Mouse (Mus musculus): ENCODE results near the gene Mmel1. TPM values are rescaled to one million over a fixed set of nuclear protein-coding genes. Genes with fewer than 3 reads are reported as not detected.

Mmel1 gene
- polyA plus RNA-seq, 1 experiment from 2014 or later, result 0.56 TPM

- Histone ChIP-seq H3K27ac (ENCODE audit: low read depth, low read length) (no peak overlapping the region), H3K9me3 (ENCODE audit: control insufficient read depth, low read length) (no peaks in the 10 kb centered on the region), H3K4me1 (ENCODE audit: control insufficient read depth, insufficient read depth, low read length) (no peaks in the 10 kb centered on the region), H3K4me2 (no peak overlapping the region), H3K27me3 (ENCODE audit: control insufficient read depth, insufficient read depth, low read length) (no peaks in the 10 kb centered on the region), H3K36me3 (ENCODE audit: control insufficient read depth, insufficient read depth, low read length) (no peaks in the 10 kb centered on the region), H3K4me3 (ENCODE audit: low read depth, low read length) (no peak overlapping the region), H3K9ac (ENCODE audit: low read length) (no peak overlapping the region)
- DNase-seq (ENCODE audit: low spot score, missing footprints), result peak; percentile 53
- 84% methylated on average over 5 of the region's 5 CpGs for WGBS
- no peak for ATAC-seq (ENCODE audit: low FRiP score)
Measured at GRCm38 (mm10) chr4:154922931-154923330, 53.5 kb downstream of the Mmel1 start.

DNA sequence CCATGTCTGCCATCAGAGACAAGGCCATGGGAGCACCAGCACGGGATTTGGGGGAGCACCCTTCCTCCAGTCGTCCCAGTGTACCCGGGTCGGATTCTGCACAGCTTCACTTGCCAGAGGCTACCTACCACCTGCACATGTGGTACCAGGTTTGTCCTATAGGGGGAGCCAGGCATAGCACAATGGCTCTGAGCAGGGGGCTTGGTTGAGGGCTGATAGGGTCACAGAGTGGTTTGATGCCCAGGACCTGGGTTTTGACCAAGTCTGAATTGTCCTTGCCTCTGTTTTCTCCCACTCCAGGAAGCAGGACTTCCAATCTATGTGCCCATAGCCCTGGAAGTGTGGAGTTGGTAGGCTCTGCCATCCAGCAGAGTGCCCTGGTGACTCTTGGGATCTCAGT, 56.0 kb downstream of the Mmel1 start:
- no peak overlapping the region for H3K4me3 ChIP-seq (ENCODE audit: low read depth, low read length)
- no peaks in the 10 kb centered on the region for H3K36me3 ChIP-seq (ENCODE audit: control insufficient read depth, insufficient read depth, low read length)
- ATAC-seq (ENCODE audit: low FRiP score), result no peak
- WGBS, result 56% methylated on average over 4 of the region's 4 CpGs
- H3K4me1 ChIP-seq (ENCODE audit: control insufficient read depth, insufficient read depth, low read length), result peaks cover 3% of the 10 kb centered on the region; the same call in 1 of the 2 replicates
- no peak overlapping the region for H3K27ac ChIP-seq (ENCODE audit: low read depth, low read length)
- H3K9ac ChIP-seq (ENCODE audit: low read length), result no peak overlapping the region
- no peaks in the 10 kb centered on the region for H3K27me3 ChIP-seq (ENCODE audit: control insufficient read depth, insufficient read depth, low read length)
- DNase-seq (ENCODE audit: low spot score, missing footprints), result no peak
- H3K9me3 ChIP-seq (ENCODE audit: control insufficient read depth, low read length), result no peaks in the 10 kb centered on the region
- no peak overlapping the region for H3K4me2 ChIP-seq

- peak overlapping the region; percentile 9; the same call in 1 of the 2 replicates for H3K9ac ChIP-seq (ENCODE audit: low read length)
- ATAC-seq (ENCODE audit: low FRiP score), result no peak
- H3K4me2 ChIP-seq, result no peak overlapping the region
- no peaks in the 10 kb centered on the region for H3K27me3 ChIP-seq (ENCODE audit: control insufficient read depth, insufficient read depth, low read length)
- H3K27ac ChIP-seq (ENCODE audit: low read depth, low read length), result no peak overlapping the region
- WGBS, result 65% methylated on average over 9 of the region's 9 CpGs
- no peak overlapping the region for H3K4me3 ChIP-seq (ENCODE audit: low read depth, low read length)
- no peak for DNase-seq (ENCODE audit: low spot score, missing footprints)
- H3K36me3 ChIP-seq (ENCODE audit: control insufficient read depth, insufficient read depth, low read length), result no peaks in the 10 kb centered on the region
- peaks cover 3% of the 10 kb centered on the region; the same call in 1 of the 2 replicates for H3K4me1 ChIP-seq (ENCODE audit: control insufficient read depth, insufficient read depth, low read length)
- H3K9me3 ChIP-seq (ENCODE audit: control insufficient read depth, low read length), result no peaks in the 10 kb centered on the region
Measured at GRCm38 (mm10) chr4:154926969-154927898, 57.8 kb downstream of the Mmel1 start.

DNA sequence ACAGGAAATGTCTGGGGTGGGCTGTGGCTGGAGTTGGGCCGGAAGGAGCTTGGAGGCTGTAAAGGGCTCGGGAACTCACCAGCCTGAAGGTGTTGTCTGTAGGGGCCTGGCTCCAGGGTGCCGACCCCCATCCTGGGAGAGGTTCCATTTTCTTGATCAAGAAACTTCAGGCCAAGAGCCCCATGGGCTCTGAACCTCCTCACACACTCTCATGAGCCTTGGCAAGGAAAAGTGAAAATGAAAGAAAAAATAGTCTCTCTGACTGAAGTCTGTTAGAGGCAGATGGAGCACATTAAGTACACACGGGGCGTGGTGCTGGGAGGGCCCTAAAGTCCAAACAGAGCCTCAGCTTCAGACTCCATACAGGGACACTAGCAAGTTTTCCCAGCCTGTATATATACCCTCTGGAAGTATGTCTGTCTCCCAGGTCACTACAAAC, 58.5 kb downstream of the Mmel1 start:
- Histone ChIP-seq H3K27ac (ENCODE audit: low read depth, low read length) (0 out of 2 replicates have a peak overlapping the region, but pooled peaks have one; percentile 35), H3K27me3 (ENCODE audit: control insufficient read depth, insufficient read depth, low read length) (no peaks in the 10 kb centered on the region), H3K9me3 (ENCODE audit: control insufficient read depth, low read length) (no peaks in the 10 kb centered on the region), H3K4me2 (no peak overlapping the region), H3K9ac (ENCODE audit: low read length) (no peak overlapping the region), H3K4me1 (ENCODE audit: control insufficient read depth, insufficient read depth, low read length) (peaks cover 3% of the 10 kb centered on the region; the same call in 1 of the 2 replicates), H3K4me3 (ENCODE audit: low read depth, low read length) (no peak overlapping the region), H3K36me3 (ENCODE audit: control insufficient read depth, insufficient read depth, low read length) (no peaks in the 10 kb centered on the region)
- 82% methylated on average over 5 of the region's 5 CpGs for WGBS
- ATAC-seq (ENCODE audit: low FRiP score) (no peak), DNase-seq (ENCODE audit: low spot score, missing footprints) (no peak)

- Histone ChIP-seq H3K4me1 (ENCODE audit: control insufficient read depth, insufficient read depth, low read length) (peaks cover 3% of the 10 kb centered on the region; the same call in 1 of the 2 replicates), H3K4me3 (ENCODE audit: low read depth, low read length) (no peak within 1 kb of the TSS), H3K27ac (ENCODE audit: low read depth, low read length) (peak within 1 kb of the TSS; percentile 35; the same call in 1 of the 2 replicates), H3K36me3 (ENCODE audit: control insufficient read depth, insufficient read depth, low read length) (no peaks in the 10 kb centered on the region), H3K4me2 (no peak within 1 kb of the TSS), H3K9me3 (ENCODE audit: control insufficient read depth, low read length) (no peaks in the 10 kb centered on the region), H3K9ac (ENCODE audit: low read length) (no peak within 1 kb of the TSS), H3K27me3 (ENCODE audit: control insufficient read depth, insufficient read depth, low read length) (no peaks in the 10 kb centered on the region)
- 62% methylated on average over 12 of the region's 12 CpGs for WGBS
- ATAC-seq (ENCODE audit: low FRiP score) (peak; percentile 24; the same call in 1 of the 2 replicates), DNase-seq (ENCODE audit: low spot score, missing footprints) (no peak)
Measured at GRCm38 (mm10) chr4:154928395-154929087, 59.2 kb downstream of the Mmel1 start, which contains the start of gene Tnfrsf14. TSS of gene Tnfrsf14 (minus strand) at chr4:154928563.

DNA sequence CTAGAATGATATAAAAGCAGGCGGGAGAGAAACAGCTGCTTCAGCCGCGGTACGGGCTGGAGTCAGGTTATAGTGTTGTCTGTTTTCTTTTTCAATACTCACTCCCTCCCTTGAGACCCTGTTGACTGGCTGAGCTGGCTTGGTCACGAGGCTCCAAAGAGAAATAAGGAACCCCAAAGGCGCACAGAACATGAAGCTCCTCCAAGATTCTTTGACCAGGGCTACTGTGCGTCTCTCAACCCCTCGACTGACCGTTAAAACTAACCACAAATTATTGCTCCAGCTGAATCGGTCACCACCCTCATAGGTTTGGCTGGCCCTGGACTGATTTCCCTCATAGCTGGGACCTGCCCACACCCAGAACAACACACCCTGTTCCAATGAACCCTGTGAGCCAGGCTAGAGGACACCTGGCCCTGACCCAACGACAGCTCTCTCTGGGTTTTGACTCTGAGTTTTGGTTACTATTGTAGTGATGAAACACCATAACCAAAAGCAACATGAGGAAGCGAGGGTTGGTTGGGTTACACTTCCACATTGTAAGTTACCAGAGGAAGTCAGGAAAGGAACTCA, 59.8 kb downstream of the Mmel1 start:
- Histone ChIP-seq H3K4me2 (no peak overlapping the region), H3K27ac (ENCODE audit: low read depth, low read length) (peak overlapping the region; percentile 9; the same call in 1 of the 2 replicates), H3K9me3 (ENCODE audit: control insufficient read depth, low read length) (no peaks in the 10 kb centered on the region), H3K27me3 (ENCODE audit: control insufficient read depth, insufficient read depth, low read length) (no peaks in the 10 kb centered on the region), H3K4me1 (ENCODE audit: control insufficient read depth, insufficient read depth, low read length) (peaks cover 3% of the 10 kb centered on the region; the same call in 1 of the 2 replicates), H3K36me3 (ENCODE audit: control insufficient read depth, insufficient read depth, low read length) (no peaks in the 10 kb centered on the region), H3K9ac (ENCODE audit: low read length) (no peak overlapping the region), H3K4me3 (ENCODE audit: low read depth, low read length) (no peak overlapping the region)
- WGBS, result 89% methylated on average over 12 of the region's 12 CpGs
- ATAC-seq (ENCODE audit: low FRiP score) (no peak), DNase-seq (ENCODE audit: low spot score, missing footprints) (no peak)

DNA sequence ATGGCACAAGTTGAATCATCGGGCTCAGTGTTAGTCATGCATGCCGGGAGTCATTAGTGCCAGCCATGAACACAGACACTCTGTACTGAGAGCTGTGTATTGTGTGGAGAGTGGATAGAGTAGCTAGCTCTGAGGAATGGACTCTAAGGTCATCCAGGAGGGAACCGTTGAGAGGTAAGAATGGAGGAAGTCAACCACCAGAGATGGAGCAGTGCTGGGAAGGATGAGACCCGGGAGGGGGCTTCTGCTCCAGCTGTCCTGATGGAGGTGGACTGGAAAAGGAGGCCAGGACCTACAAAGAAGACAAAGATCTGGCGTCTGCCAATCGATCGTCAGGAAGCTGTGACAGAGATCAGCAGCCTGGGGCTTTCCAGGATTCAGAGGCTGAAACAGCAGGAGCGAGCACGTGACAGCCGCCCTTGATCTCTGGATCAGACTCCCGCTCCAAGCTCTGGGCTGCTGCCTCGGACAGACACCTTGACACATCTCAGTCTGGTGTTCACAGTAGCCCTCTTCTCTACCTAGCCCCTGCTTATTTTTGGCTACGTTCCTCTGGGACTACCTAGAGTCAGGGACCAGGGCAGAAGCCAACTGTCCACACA, 64.0 kb downstream of the Mmel1 start:
- peak; percentile 73 for DNase-seq (ENCODE audit: low spot score, missing footprints)
- Histone ChIP-seq H3K4me2 (no peak overlapping the region), H3K9me3 (ENCODE audit: control insufficient read depth, low read length) (no peaks in the 10 kb centered on the region), H3K27me3 (ENCODE audit: control insufficient read depth, insufficient read depth, low read length) (no peaks in the 10 kb centered on the region), H3K27ac (ENCODE audit: low read depth, low read length) (no peak overlapping the region), H3K4me3 (ENCODE audit: low read depth, low read length) (no peak overlapping the region), H3K9ac (ENCODE audit: low read length) (no peak overlapping the region), H3K36me3 (ENCODE audit: control insufficient read depth, insufficient read depth, low read length) (no peaks in the 10 kb centered on the region), H3K4me1 (ENCODE audit: control insufficient read depth, insufficient read depth, low read length) (peaks cover 6% of the 10 kb centered on the region)
- ATAC-seq (ENCODE audit: low FRiP score), result no peak
- 61% methylated on average over 13 of the region's 13 CpGs for WGBS

DNA sequence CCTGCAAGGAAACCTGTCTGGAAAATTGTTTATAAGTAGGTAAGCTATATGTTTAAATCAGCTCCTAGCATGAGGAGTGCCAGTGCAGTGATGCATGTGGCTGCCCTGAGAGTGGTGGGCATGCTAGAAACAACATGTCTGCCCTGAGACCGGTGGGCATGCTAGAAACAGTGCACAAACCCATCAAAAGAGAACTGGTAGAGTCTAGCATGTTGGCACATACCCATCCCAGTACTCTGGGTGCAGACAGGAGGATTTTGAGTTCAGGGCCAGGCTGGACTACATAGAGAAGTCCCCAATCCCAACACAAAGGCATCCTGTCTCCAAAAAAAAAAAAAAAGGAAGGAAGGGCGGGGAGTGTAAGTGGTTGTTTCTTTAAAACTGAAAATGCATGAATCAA, 65.4 kb downstream of the Mmel1 start:
- H3K27me3 ChIP-seq (ENCODE audit: control insufficient read depth, insufficient read depth, low read length), result no peaks in the 10 kb centered on the region
- WGBS, result 89% methylated on average over 2 of the region's 2 CpGs
- H3K4me2 ChIP-seq, result no peak overlapping the region
- no peak for ATAC-seq (ENCODE audit: low FRiP score)
- no peak overlapping the region for H3K4me3 ChIP-seq (ENCODE audit: low read depth, low read length)
- no peak overlapping the region for H3K27ac ChIP-seq (ENCODE audit: low read depth, low read length)
- H3K4me1 ChIP-seq (ENCODE audit: control insufficient read depth, insufficient read depth, low read length), result peaks cover 4% of the 10 kb centered on the region; the same call in 1 of the 2 replicates
- no peaks in the 10 kb centered on the region for H3K36me3 ChIP-seq (ENCODE audit: control insufficient read depth, insufficient read depth, low read length)
- no peaks in the 10 kb centered on the region for H3K9me3 ChIP-seq (ENCODE audit: control insufficient read depth, low read length)
- no peak for DNase-seq (ENCODE audit: low spot score, missing footprints)
- no peak overlapping the region for H3K9ac ChIP-seq (ENCODE audit: low read length)

Data from midbrain, embryonic 11.5 days (tissue).